Mouse (Mus musculus) 3134 (cell line): ENCODE data around the gene Hpn.

Experiments
- DNase-seq: peaks from one replicate; pipeline ENCODE4 v3.0.0-alpha.2; 2011; ENCODE audit warnings: low spot score; ENCODE audit not compliant: insufficient read length; ENCODE audit errors: extremely low read depth

Gene Hpn

DNA sequence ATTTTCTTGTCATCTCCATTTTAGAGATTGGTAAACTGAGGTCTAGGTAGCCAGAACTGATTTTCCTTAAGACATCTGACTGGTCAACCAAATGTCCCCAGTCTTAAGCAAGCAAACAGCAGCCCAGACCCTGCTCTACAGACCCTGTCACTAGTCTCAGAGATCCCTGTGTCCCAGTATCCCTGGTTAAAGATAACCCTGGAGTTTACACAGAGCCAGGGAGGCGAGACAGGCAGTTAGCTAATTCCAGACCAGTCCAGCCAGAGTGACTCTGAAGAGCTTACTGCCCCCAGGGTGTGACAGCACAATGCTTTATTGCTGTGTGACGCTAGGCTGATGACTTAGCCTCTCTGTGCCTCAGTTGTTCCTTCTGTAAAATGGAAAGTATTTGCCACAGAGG, 58.0 kb downstream of the Hpn start, which contains the start of gene Fxyd1:
Fxyd1 (minus strand) TSS at position 129 of the 400 bp plus-strand sequence.
- DNase-seq = no peak

DNA sequence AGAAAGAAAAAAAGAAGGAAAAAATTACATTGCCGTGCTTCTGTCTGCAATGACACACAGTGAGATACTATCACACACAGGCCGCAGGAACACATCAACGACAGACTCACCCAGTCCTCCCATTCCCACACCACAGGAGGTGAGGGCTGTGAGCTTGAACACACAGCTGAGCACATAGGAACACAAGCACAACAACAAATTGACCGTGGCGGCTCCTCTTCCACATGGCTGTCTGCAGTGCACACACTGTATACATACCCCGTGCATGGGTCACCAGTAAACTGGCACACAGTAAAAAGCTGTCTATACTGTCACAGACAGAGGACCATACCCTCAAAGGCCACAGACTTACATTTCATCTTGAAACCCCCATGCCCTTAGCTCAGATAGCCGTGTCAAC, 58.6 kb downstream of the Hpn start:
- no peak for DNase-seq

DNA sequence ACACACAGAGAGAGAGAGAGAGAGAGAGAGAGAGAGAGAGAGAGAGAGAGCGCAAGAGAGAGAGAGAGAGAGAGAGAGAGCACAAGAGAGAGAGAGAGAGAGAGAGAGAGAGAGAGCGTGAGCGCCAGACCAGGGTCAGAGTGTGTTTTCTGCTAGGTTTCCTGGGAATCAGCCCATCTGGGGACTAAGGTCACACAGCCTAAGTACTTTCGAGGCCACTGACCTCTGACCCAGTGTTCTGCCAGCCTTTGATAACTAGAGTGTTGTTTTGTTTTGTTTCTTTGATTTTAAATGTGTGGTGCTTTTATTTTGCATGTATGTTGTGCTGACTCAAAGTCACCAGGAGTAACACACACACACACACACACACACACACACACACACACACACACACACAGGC, 59.2 kb downstream of the Hpn start:
- no peak for DNase-seq

DNA sequence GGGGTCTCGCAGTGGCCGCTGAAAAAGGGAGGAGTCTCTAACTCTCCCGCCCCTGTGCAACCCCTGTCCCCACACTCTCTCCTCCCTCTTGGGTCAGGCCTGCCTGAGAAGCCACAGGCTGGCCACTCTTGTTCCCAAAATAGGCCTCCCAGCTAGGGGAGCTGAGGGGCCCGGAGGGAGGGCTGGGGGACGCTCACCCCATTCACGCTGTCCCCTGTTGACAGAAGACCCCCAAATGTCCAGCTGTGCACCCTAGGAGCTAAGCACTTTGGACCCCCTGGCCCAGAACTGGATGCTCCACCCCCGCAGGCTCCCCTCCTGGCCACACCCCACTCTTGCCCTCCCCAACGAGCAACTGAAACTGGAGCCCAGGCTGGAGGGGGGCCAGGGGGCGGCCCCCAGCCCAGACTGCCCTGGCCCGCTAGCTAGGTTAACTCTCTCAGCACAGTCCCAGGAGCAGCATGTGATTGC, 59.7 kb downstream of the Hpn start:
- DNase-seq = peak; percentile 48

DNA sequence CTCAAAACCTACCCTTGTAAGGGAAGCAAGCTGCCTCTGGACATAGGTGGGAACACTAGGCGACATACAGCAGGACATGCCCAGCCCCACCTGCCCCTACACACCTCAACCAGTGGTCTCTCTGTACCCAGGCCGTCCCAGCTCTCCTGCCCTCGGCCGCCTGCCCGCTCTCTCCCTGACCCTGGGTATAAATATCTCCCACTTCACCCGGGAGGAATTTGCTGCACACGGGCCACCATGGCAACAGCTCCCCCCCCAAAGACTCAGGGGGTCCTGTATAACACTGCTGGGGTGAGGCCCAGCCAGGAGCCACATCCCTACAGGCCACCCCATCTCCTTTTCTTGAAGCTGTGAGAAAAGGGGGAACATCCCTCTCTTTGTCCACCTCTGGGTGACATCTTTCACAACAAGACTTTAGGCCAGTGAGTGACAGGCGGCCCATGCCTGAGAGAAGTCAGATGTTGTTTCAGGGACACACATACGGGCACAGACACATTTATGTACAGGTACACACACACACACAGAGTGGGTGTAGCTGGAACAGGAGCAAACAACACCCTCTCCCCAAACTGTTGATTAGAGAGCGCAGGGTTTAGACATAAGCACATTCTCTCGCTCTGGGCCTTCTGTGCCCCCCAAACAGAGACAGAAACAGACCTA, 60.3 kb downstream of the Hpn start:
- DNase-seq = no peak

DNA sequence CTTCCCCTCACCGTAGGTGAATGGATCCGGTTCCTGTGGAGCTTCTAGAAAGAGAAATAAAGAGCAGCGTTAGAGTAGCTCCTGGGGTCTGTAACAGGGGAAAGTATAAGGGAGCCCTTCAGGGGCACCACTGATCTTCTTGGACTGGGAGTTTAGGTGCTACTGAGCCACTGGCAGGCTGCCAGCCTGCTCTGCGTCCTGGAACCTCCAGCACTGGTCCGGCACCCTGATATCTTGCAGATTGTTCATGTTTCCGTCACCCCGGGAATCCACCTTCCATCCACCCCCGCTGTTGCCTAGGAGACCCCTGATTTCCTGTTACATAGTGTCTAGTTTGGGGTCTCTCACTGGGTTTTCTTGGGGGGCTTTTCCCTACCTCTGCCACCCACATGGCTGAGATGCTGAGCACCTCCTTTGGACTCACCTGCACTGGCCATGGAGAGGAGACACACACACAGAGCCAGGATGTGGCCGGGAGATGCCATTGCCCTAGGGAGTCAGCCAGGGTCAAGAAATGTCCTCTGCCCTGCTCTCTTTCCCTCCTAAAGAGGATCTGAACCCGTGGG, 61.1 kb downstream of the Hpn start:
- DNase-seq = no peak

DNA sequence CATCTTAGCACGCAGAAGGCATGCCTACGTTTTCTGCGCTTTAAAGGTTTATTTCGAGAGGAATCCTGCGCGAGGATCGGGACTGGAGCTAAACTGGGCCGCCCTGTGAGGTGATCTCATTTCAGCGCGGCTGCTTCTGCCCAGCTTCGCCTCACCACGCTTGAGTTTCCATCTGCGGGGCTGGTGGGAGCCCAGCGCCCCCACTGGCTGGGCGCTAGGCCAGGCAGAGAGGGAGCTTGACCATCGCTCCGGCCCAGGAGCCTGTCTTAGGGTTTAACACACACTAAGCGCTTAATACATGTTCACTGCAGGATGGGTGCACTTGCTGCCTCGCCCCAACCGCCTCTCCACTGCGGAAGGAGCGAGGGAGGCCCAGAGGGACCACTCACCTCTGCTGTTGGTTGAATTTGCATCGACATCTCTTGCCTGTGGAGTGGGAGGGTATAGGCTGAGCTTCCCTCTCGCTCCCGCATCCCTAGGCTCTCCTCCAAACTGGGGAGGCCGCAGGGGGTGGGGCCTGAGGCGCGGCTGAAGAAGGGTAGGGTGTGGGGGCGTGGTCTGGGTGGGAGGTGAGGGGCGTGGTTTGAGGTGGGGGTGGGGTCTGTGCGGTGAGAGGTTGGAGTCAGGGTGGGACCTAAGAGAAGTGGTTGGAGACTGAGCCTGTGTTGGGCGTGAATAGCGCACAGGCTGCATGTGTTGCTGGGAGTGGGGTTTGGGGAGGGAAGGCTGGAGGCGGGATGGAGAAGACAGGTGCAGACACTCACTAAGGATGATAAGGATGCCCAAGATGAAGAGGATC, 62.3 kb downstream of the Hpn start:
- DNase-seq = no peak

DNA sequence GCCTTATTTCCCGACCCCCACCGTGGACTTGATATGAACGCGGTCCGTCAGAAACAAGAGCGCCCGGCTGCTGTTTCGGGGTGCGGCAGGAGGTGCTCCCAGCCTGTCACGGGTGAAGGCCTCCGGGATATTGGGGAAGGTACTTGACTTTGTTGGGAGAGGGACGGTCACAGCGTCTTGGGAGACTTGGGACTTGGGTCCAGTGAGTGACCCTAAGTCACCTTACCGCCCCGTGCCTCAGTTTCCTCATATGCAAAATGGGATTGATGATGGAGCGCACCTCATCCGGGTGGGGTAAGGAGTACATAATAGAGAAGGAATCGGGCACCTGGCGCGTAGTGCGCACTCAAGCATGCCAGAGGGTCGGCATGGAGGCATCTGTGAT, 62.8 kb downstream of the Hpn start:
- no peak for DNase-seq

DNA sequence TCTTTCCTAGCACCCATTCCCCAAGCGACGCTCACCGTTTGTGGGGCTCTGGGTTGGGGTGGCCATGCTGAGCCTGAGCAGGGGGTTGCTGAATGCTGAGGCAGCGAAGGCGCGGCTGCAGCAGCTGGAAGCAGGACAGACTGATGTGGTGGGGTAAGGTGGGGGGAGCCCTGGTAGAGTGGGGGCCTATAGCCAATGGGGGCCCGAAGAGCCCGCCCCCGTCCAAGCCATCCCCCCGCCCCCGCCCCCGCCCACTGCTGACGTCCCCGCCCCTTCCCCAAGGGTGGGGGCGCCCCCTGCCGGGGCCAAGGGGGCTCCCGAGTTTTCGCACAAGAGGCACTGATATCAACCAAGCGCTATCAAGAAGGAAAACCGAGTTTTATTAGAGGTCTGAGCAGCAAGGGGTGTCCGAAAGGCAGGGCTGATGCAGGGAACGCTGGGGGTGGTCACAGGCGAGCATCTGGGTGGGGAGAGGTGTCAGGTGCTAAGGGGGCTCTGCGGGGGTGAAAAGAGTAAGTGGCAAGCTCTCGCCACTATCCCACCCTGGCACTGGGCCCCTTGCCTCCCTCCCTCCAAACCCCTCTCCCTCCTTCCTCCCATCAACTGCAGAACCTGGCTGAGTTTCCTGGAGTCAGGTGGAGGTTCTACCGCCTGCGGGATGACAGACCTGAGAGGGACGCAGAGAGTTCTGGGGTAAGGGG, 63.6 kb downstream of the Hpn start, which contains the start of gene Fxyd7:
Fxyd7 (minus strand) TSS at position 147 of the 701 bp plus-strand sequence.
- no peak for DNase-seq

DNA sequence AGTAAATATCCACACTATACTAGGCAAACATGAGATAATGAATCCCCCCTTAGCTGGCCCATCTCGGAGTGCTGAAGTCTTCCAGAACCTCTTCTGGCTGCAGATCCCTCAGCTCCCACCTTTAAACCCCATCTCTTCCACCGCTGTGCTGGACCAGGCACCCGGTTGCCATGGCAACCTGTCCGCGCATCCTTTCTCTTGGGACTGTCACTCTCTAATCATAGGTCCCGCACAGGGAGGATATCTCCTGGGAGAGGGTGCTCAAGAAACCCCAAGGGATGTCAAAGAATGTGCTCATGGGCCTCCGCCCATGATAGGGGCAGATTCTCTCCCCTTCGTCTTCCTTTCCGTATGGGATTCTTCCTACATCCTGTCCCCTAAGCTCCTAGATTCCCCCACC, 64.2 kb downstream of the Hpn start:
- no peak for DNase-seq

DNA sequence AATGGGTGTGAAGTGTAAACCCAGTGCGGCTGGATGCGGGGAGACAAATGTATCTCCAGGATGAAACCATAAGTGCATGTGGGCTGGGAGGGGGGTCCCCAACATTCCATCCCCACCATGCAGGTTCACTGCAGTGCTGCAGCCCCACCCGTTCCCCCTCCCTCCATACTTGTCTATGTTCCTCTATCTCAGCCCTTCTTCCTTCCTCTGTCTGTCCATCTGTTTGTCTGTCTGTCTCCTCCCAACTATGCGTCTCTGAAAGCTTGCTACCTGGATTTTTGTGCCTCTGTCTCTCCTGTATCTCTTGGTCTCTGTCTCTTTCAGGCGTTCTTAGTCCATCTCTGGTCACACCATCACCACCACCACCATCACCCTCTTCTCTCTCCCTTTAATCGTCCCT, 64.6 kb downstream of the Hpn start:
- no peak for DNase-seq

DNA sequence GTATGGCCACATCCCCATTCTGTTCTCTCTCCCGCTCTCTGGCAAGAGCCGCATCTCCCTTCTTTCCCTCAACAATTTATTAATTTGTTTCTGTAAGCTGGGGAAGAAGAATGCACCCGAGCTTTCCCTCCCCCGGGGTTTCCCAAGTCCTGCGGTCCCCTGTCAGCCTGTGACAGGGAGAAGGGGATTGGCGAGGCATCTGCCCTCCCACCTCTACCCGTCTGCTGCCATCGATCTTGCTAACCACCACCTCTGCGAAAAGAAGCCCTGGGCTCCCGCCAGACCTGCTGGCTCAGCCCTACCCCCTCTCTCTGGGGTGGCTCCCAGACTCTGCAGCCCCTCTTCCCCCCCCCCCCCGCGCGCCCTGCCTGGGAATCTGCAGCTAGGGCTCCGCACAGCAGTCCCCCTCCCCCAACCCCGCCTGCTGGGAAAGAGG, 65.2 kb downstream of the Hpn start:
- DNase-seq = no peak

DNA sequence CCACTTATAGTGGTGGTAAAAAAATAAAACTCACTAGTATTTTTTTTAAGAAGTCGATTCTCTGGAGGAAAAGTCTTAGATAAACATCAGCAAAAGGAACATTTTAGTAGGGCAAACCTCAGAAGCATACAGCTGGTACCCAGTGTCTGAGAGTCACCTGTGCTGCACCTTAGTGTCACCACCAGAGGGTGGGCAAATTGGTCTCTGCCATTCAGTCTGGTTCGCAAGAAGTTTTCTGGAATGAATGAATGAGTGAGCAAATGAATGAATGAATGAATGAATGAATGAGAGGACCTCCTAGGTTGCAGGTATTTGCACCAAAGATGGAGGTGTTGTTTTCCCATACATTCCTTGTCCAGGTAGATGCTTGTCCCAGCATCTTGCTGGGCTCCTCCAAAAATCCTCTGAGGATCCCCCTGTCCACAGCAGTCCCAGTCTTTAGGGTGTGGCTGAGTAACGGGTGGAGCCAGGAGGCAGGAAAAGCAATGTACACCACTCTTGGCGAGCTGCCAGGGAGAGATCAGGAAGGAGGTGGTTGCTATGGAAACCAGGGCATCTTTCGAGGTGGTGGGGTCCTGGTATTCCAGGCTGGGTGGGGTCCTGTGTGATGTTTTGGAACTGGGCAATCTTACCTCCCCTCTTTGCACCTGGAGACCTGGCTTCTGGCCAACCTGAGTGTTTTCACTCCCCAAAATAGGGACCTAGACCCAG, 65.8 kb downstream of the Hpn start:
- no peak for DNase-seq
